Mouse (Mus musculus) small intestine, adult 2 months (tissue): ENCODE measurements at regions not wholly inside any gene's neighbourhood (a gene's known extent, or its start where the extent isn't known, plus 50 kb on each side); places are given as distances from the start of the nearest gene placed in this dataset.

ENCODE experiments used
- CTCF ChIP-seq: fragments of 200-500 bp; IDR thresholded peaks from 2 replicates; pipeline ENCODE4 v1.5.1; 2012; ENCODE audit warnings: low read depth, mild to moderate bottlenecking, control low read depth, inconsistent platforms, low read length, moderate library complexity, mixed read lengths; ENCODE audit not compliant: insufficient replicate concordance, insufficient read length; ENCODE audit errors: extremely low read depth
- POLR2A ChIP-seq: fragments of 200-500 bp; IDR thresholded peaks from 2 replicates; pipeline ENCODE4 v1.6.1; 2012; ENCODE audit warnings: low read depth, mild to moderate bottlenecking, control low read depth, inconsistent platforms, low read length, moderate library complexity

DNA sequence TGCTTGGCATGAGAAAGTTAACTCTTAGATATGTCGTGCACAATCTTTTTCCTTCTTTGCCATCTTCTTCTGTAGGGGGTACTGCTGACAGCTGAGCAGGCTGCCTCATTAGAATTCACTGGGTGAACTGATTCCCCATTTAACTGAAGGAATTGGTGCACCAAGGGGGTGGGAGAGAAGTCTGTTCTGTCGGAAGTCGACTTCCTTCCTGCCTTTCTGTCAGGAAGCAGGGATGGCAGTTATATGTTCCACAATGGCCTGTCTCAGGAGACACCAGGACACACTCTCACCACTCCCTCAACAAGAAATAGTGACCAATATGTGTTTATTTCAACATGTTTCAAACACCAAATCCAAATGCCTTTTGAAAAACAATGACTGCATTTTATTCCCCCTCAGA lies 142.9 kb downstream of the Mid1ip1 start:
- TF ChIP-seq POLR2A (no peak), CTCF (no peak)
